Mouse (Mus musculus) large intestine, adult 2 months (tissue): ENCODE data around the gene Dcbld2. TPM values are rescaled to one million over a fixed set of nuclear protein-coding genes. Genes with fewer than 3 reads are reported as not detected.
A peak's percentile ranks its signal among the peaks of the same experiment; 100 is the strongest.

Experiments
- DNase-seq: peaks from one replicate; pipeline ENCODE4 v3.0.0-alpha.2; 2012; ENCODE audit warnings: low read depth, low spot score
- WGBS: fragments of 180-500 bp; shearing (Covaris S2); methylation state at CpG from one replicate; pipeline ENCODE4 v1.1.7; 2018; 5-methylcytosine and 5-hydroxymethylcytosine counted together
- polyA plus RNA-seq: library from polyadenylated mRNA; depleted of rRNA; stranded (reverse); fragments of >200 nt; gene quantifications from 2 replicates; pipeline ENCODE4 v1.2.3, GENCODE M21; 2012; rRNA removed

Gene Dcbld2
- polyA plus RNA-seq = 3.7 and 4.5 TPM in 2 replicates

- peak; percentile 80 for DNase-seq
- WGBS = under 1% methylated on average over 32 of the region's 32 CpGs
These were observed at the start of gene Dcbld2 for GRCm38 (mm10) chr16:58408062-58408486. Gene Dcbld2 (plus strand): TSS chr16:58408443.

DNA sequence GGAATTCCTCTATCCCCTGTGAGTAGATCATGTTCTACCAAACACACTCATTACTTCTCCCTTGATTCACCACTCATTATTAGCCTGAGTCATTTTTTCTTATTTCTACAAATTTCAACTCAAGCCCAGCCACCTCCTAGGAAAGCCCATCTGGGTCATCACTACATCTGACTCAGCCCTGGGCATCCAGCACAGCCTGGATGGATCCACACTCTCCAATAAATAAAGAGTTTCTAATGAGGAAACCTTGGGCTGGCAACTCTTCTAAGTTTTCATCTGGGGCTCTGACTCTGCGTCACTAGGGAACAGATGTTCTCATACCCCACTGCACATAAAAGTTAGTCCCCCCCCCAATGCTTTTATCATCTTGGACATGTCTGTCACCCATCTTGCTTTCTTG is 31.1 kb upstream of the Dcbld2 start:
- WGBS = 78% methylated on average over 1 of the region's 1 CpGs

GRCm38 (mm10) chr16:58377756-58378503 is 30.3 kb upstream of the Dcbld2 start:
- 58% methylated on average over 13 of the region's 13 CpGs for WGBS
- DNase-seq = no peak

More for the DNA sequence above, 31.1 kb upstream of the Dcbld2 start:
- no peak for DNase-seq

GRCm38 (mm10) chr16:58386241-58386757 is 21.9 kb upstream of the Dcbld2 start:
- 81% methylated on average over 4 of the region's 4 CpGs for WGBS
- no peak for DNase-seq

DNA sequence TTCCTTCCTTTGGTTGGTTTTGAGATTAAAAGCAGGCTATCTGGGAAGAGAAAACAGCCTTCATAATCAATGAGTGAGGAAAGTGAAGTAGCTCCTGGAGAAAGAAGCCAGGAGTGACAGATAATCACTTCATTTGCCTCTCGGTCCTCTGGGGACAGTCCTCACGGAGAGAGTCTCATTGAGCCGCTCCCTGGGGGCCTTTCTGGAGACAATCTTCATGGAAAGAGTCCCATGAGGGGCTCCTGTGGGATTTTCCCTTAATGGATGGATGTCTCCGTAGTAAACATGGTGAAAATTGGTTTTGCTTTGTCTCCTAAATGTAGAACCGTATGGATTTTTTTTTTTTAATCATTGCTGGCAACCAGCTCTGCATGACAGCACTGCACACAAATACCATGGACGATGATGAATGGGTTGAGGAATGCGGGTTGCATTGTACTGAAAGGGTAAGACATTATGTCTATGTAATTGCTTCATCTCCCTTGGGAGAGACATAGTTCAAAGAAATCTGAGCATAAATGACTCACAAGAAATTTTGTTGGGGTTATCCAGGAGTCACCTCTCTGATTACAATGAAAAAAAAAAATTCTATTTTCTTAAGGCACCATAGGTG is 19.0 kb upstream of the Dcbld2 start:
- WGBS = 60% methylated on average over 7 of the region's 7 CpGs

DNA sequence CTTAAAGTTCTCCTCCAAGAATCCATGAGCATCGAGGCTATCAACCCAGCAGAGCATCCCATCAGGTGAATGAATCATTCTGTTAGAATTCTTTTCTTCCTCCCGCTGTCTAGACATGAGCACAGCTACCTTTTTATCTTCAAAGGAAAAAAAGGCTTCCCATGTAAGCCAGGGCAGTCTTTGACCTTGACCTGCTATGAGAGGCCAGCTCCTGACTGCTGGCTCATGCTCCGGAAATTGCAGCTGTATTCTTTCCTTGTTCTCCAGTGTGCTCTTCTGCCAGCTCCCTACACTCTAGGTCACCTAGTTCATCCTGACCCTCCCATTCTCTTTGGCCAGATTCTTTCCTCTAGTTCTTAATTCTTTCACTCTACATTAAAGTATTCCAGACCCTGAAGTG is 15.2 kb upstream of the Dcbld2 start:
- no peak for DNase-seq
- WGBS = 63% methylated on average over 3 of the region's 3 CpGs

More for the DNA sequence above, 19.0 kb upstream of the Dcbld2 start:
- DNase-seq = no peak

DNA sequence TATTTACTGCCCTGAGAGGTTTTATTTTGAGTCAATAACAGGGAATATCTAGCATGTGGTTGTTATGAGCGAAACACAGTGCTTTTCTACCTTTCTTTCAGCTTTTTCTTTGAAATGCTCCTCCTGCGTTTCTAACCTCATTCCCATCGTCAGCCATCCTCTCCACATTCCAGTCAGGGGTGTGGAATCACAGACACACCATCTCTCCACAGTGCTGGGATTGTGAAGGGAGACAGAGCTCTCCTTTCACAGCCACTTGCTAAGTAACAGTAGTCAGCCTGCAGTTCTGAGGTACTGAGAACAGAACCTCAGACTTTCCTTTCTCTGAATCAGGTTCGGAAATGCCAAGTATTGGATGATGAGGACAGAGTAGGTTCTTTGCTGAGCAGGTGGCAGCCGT is 14.1 kb upstream of the Dcbld2 start:
- DNase-seq = no peak
- WGBS = 63% methylated on average over 5 of the region's 5 CpGs

DNA sequence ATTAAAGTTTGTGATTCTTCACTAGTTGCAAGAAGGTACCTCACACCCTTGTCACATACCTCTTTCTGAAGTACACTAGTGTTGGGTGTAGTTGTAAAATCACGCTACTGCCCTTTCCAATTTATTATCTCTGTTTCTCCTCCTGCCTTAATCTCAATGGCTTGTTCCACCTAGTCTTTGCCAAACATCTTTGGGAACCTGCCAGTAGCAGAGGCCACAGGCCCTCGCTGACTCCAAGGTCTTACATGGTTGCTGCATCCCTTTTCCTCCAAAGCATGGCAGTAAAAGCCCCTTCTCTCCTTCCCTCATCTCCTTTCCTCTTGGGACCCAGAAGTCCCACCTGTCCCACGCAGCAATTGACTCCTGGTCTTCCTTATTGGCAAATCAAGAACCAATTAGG is 9.6 kb upstream of the Dcbld2 start:
- DNase-seq = no peak
- WGBS = 63% methylated on average over 3 of the region's 3 CpGs

DNA sequence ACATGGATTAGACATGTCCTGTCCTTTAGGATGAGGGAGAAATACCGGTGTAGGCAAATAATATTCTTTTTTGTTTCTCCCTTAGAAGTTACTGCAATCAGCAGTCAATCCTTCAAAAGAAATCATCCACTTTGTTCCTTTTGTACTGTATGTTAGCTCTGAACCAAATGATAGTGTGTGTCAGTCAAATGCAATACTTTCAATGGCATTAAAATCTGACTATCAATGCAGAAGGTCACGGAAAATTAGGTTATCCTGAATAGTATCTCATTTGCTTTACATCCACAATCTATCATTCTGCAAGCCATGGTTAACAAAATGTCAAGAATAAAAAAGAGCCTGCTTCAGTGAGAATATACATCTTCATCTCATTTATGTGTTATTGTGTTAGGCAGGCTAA is 7.2 kb upstream of the Dcbld2 start:
- DNase-seq = no peak
- WGBS = 89% methylated on average over 2 of the region's 2 CpGs

- 49% methylated on average over 7 of the region's 7 CpGs for WGBS
- no peak for DNase-seq
These were observed 3.6 kb upstream of the Dcbld2 start for GRCm38 (mm10) chr16:58404665-58405064.

DNA sequence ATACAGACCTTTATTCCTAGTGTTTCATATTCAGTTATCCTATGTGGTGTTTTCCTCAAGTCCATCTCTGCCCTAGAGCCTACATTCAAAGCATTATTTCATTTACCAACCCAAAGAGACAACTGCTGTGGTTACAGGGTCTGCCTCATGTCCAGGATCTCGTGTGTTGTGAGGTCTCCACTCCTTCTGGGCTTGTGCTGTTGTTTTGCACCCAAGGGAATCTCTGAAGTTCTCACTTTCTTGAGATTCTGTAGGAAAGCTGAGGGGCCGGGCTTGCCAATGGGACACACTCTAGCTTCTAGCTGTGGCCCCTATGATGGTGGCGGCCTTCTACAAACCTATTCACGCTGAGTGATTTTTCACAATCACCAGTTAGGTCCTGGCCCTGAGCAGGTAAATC is 3.0 kb upstream of the Dcbld2 start:
- WGBS = 85% methylated on average over 4 of the region's 4 CpGs
- no peak for DNase-seq

GRCm38 (mm10) chr16:58408487-58409281 is 441 bp downstream of the Dcbld2 start:
- WGBS = 1% methylated on average over 89 of the region's 89 CpGs
- DNase-seq = no peak

GRCm38 (mm10) chr16:58409825-58410224 is 1.6 kb downstream of the Dcbld2 start:
- no peak for DNase-seq
- WGBS = 58% methylated on average over 7 of the region's 7 CpGs

DNA sequence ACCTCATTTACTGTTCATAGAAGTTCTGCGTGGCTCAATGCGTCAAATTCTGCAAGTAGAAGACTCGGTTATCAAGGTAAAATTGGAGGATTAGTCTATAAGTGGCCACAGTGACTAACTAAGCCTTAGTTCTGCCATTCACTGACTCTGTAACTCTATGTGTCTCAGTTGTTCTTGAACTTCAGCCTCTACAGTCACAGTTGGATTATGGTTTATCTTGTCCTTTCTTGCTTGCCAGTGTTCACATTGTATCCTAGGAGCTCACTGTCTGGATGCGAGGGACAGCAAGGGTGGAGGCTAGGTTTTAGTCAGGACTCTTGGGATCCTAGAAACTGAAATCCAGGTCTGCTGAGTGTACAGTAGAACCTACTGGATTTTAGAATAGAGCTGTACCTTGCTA is 6.6 kb downstream of the Dcbld2 start:
- WGBS = 95% methylated on average over 4 of the region's 4 CpGs
- DNase-seq = no peak

GRCm38 (mm10) chr16:58415500-58415899 is 7.3 kb downstream of the Dcbld2 start:
- WGBS = 87% methylated on average over 2 of the region's 2 CpGs
- no peak for DNase-seq

DNA sequence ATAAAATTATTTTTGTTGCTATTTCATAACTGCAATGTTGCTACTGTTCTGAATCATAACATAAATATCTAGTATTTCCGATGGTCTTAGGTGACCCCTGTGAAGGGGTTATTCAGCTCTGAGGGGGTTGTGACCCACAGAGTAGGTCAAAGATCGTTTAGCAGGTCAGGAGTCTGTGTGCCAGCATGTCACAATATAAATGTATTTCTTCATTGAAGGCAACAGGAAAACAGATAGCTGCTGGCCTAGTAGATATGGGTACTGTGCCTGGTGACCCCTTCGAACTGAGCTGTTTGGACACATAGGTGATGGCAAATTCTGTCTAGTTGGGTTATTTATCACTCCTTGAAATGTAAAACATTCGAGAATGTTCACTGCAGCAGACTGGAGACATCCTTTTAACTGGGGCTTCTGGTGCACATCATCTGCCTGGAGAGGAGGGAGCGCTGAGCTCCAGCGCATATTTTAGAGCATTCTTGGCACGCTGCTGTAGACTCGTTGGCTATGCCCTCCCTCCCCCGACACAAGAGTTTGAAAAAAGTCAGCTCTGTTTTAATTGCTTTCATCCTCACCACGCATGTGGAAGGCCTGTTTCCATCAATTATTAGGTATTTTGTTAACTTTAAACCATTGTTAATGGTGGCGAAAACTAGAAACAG is 13.6 kb downstream of the Dcbld2 start:
- no peak for DNase-seq
- 59% methylated on average over 11 of the region's 11 CpGs for WGBS

GRCm38 (mm10) chr16:58430246-58430645 is 22.0 kb downstream of the Dcbld2 start:
- DNase-seq = no peak
- 70% methylated on average over 7 of the region's 7 CpGs for WGBS

GRCm38 (mm10) chr16:58432384-58432783 is 24.1 kb downstream of the Dcbld2 start:
- no peak for DNase-seq
- WGBS = 91% methylated on average over 1 of the region's 1 CpGs

GRCm38 (mm10) chr16:58444735-58445134 is 36.5 kb downstream of the Dcbld2 start:
- no peak for DNase-seq

More at GRCm38 (mm10) chr16:58444735-58445134, 36.5 kb downstream of the Dcbld2 start:
- WGBS = 66% methylated on average over 6 of the region's 6 CpGs
